Mouse (Mus musculus) MEL (cell line): Measurements from ENCODE around the gene Macrod1.

ENCODE experiments used
- MYC ChIP-seq: IDR thresholded peaks from 2 replicates; pipeline ENCODE4 v1.6.1; 2011; ENCODE audit warnings: low read depth, mild to moderate bottlenecking, low read length, improper control_type of control experiment, moderate library complexity
- TCF12 ChIP-seq: IDR thresholded peaks from 2 replicates; pipeline ENCODE4 v1.6.1; 2014; ENCODE audit warnings: low read depth, mild to moderate bottlenecking, inconsistent platforms, low read length, improper control_type of control experiment, moderate library complexity

DNA sequence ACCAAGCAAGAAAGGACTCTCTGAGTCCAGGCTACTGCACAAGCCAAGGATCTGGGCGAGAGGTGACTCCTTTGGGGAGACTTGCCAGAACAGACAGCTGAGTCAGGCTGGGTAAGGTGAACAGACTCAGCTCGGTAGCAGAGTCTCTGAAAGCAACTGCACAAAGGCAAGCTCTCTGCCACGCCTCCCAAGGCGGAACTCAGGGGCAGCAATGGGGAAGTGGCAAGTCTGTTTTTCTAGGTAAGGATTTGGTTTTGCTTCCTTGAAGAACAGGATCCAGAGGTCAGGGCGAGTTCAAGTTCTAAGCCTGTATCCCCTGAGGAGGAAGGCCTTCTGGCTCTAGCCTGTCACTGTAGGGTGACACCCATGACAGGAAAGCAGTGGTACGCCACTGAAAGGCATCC lies 169.9 kb downstream of the Macrod1 start:
- TF ChIP-seq MYC (no peak), TCF12 (no peak)
